Mouse (Mus musculus): ENCODE data around the gene Esyt2. TPM values are rescaled to one million over a fixed set of nuclear protein-coding genes. Genes with fewer than 3 reads are reported as not detected.

The Esyt2 gene
- polyA plus RNA-seq, 1 experiment from 2014 or later, result 37.5 TPM

GRCm38 (mm10) chr12:116283511-116283910 is 2.5 kb downstream of the Esyt2 start:
- Histone ChIP-seq H3K36me3 (ENCODE audit: control insufficient read depth, insufficient read depth, low read length) (no peaks in the 10 kb centered on the region), H3K4me1 (replicated peaks; ENCODE audit: control insufficient read depth, insufficient read depth, low read length) (peaks cover 6% of the 10 kb centered on the region; the same call in 1 of the 2 replicates), H3K4me2 (ENCODE audit: low read length) (no peak overlapping the region), H3K27me3 (replicated peaks; ENCODE audit: control insufficient read depth, insufficient read depth, low read length) (no peaks in the 10 kb centered on the region), H3K9ac (ENCODE audit: low read length) (no peak overlapping the region), H3K4me3 (ENCODE audit: low read depth, low read length) (no peak overlapping the region), H3K27ac (ENCODE audit: low read depth) (no peak overlapping the region), H3K9me3 (ENCODE audit: control insufficient read depth, low read length) (no peaks in the 10 kb centered on the region)
- ATAC-seq (replicated peaks; ENCODE audit: low FRiP score, low TSS enrichment, low read depth) (no peak), DNase-seq (ENCODE audit: low spot score) (no peak)
- WGBS, result 84% methylated on average over 2 of the region's 2 CpGs

- no peak for DNase-seq (ENCODE audit: low spot score)
- Histone ChIP-seq H3K4me3 (ENCODE audit: low read depth, low read length) (no peak overlapping the region), H3K27me3 (replicated peaks; ENCODE audit: control insufficient read depth, insufficient read depth, low read length) (no peaks in the 10 kb centered on the region), H3K4me2 (ENCODE audit: low read length) (no peak overlapping the region), H3K4me1 (replicated peaks; ENCODE audit: control insufficient read depth, insufficient read depth, low read length) (no peaks in the 10 kb centered on the region), H3K27ac (ENCODE audit: low read depth) (no peak overlapping the region), H3K9ac (ENCODE audit: low read length) (no peak overlapping the region), H3K9me3 (ENCODE audit: control insufficient read depth, low read length) (no peaks in the 10 kb centered on the region), H3K36me3 (ENCODE audit: control insufficient read depth, insufficient read depth, low read length) (no peaks in the 10 kb centered on the region)
- 70% methylated on average over 2 of the region's 2 CpGs for WGBS
- no peak for ATAC-seq (replicated peaks; ENCODE audit: low FRiP score, low TSS enrichment, low read depth)
These were observed 12.2 kb downstream of the Esyt2 start for GRCm38 (mm10) chr12:116293185-116293584.

- Histone ChIP-seq H3K9me3 (ENCODE audit: control insufficient read depth, low read length) (no peaks in the 10 kb centered on the region), H3K36me3 (ENCODE audit: control insufficient read depth, insufficient read depth, low read length) (no peaks in the 10 kb centered on the region), H3K4me2 (ENCODE audit: low read length) (no peak overlapping the region), H3K27ac (ENCODE audit: low read depth) (no peak overlapping the region), H3K4me1 (replicated peaks; ENCODE audit: control insufficient read depth, insufficient read depth, low read length) (no peaks in the 10 kb centered on the region), H3K9ac (ENCODE audit: low read length) (no peak overlapping the region), H3K27me3 (replicated peaks; ENCODE audit: control insufficient read depth, insufficient read depth, low read length) (no peaks in the 10 kb centered on the region), H3K4me3 (ENCODE audit: low read depth, low read length) (no peak overlapping the region)
- WGBS, result 66% methylated on average over 4 of the region's 4 CpGs
- DNase-seq (ENCODE audit: low spot score) (no peak), ATAC-seq (replicated peaks; ENCODE audit: low FRiP score, low TSS enrichment, low read depth) (no peak)
These were observed 12.8 kb downstream of the Esyt2 start for GRCm38 (mm10) chr12:116293599-116294292.

- H3K4me3 ChIP-seq (ENCODE audit: low read depth, low read length), result no peak overlapping the region
- ATAC-seq (replicated peaks; ENCODE audit: low FRiP score, low TSS enrichment, low read depth) (no peak; the same call in 1 of the 2 replicates), DNase-seq (ENCODE audit: low spot score) (no peak)
- no peak overlapping the region for H3K4me2 ChIP-seq (ENCODE audit: low read length)
- no peaks in the 10 kb centered on the region for H3K27me3 ChIP-seq (replicated peaks; ENCODE audit: control insufficient read depth, insufficient read depth, low read length)
- no peaks in the 10 kb centered on the region for H3K4me1 ChIP-seq (replicated peaks; ENCODE audit: control insufficient read depth, insufficient read depth, low read length)
- no peak overlapping the region for H3K27ac ChIP-seq (ENCODE audit: low read depth)
- no peak overlapping the region for H3K9ac ChIP-seq (ENCODE audit: low read length)
- WGBS, result 85% methylated on average over 2 of the region's 2 CpGs
- H3K9me3 ChIP-seq (ENCODE audit: control insufficient read depth, low read length), result no peaks in the 10 kb centered on the region
- H3K36me3 ChIP-seq (ENCODE audit: control insufficient read depth, insufficient read depth, low read length), result no peaks in the 10 kb centered on the region
These were observed 18.9 kb downstream of the Esyt2 start for GRCm38 (mm10) chr12:116299906-116300305.

- Histone ChIP-seq H3K4me1 (replicated peaks; ENCODE audit: control insufficient read depth, insufficient read depth, low read length) (no peaks in the 10 kb centered on the region), H3K4me3 (ENCODE audit: low read depth, low read length) (no peak overlapping the region), H3K27ac (ENCODE audit: low read depth) (no peak overlapping the region), H3K4me2 (ENCODE audit: low read length) (no peak overlapping the region), H3K36me3 (ENCODE audit: control insufficient read depth, insufficient read depth, low read length) (no peaks in the 10 kb centered on the region), H3K9ac (ENCODE audit: low read length) (no peak overlapping the region), H3K27me3 (replicated peaks; ENCODE audit: control insufficient read depth, insufficient read depth, low read length) (no peaks in the 10 kb centered on the region), H3K9me3 (ENCODE audit: control insufficient read depth, low read length) (no peaks in the 10 kb centered on the region)
- DNase-seq (ENCODE audit: low spot score) (no peak), ATAC-seq (replicated peaks; ENCODE audit: low FRiP score, low TSS enrichment, low read depth) (no peak)
These were observed 21.2 kb downstream of the Esyt2 start for GRCm38 (mm10) chr12:116302181-116302580.

GRCm38 (mm10) chr12:116306042-116306441 is 25.0 kb downstream of the Esyt2 start:
- WGBS, result 43% methylated on average over 1 of the region's 1 CpGs
- H3K9me3 ChIP-seq (ENCODE audit: control insufficient read depth, low read length), result no peaks in the 10 kb centered on the region

GRCm38 (mm10) chr12:116307870-116308269 is 26.9 kb downstream of the Esyt2 start:
- no peaks in the 10 kb centered on the region for H3K9me3 ChIP-seq (ENCODE audit: control insufficient read depth, low read length)
- H3K27ac ChIP-seq (ENCODE audit: low read depth), result no peak overlapping the region
- no peak overlapping the region for H3K9ac ChIP-seq (ENCODE audit: low read length)
- no peaks in the 10 kb centered on the region for H3K36me3 ChIP-seq (ENCODE audit: control insufficient read depth, insufficient read depth, low read length)
- no peak overlapping the region for H3K4me2 ChIP-seq (ENCODE audit: low read length)
- 84% methylated on average over 3 of the region's 3 CpGs for WGBS
- no peaks in the 10 kb centered on the region for H3K27me3 ChIP-seq (replicated peaks; ENCODE audit: control insufficient read depth, insufficient read depth, low read length)
- H3K4me3 ChIP-seq (ENCODE audit: low read depth, low read length), result no peak overlapping the region
- no peaks in the 10 kb centered on the region for H3K4me1 ChIP-seq (replicated peaks; ENCODE audit: control insufficient read depth, insufficient read depth, low read length)
- ATAC-seq (replicated peaks; ENCODE audit: low FRiP score, low TSS enrichment, low read depth) (no peak), DNase-seq (ENCODE audit: low spot score) (no peak)

More at GRCm38 (mm10) chr12:116306042-116306441, 25.0 kb downstream of the Esyt2 start:
- Histone ChIP-seq H3K4me3 (ENCODE audit: low read depth, low read length) (no peak overlapping the region), H3K4me2 (ENCODE audit: low read length) (no peak overlapping the region), H3K9ac (ENCODE audit: low read length) (no peak overlapping the region), H3K27ac (ENCODE audit: low read depth) (no peak overlapping the region), H3K36me3 (ENCODE audit: control insufficient read depth, insufficient read depth, low read length) (no peaks in the 10 kb centered on the region), H3K27me3 (replicated peaks; ENCODE audit: control insufficient read depth, insufficient read depth, low read length) (no peaks in the 10 kb centered on the region), H3K4me1 (replicated peaks; ENCODE audit: control insufficient read depth, insufficient read depth, low read length) (no peaks in the 10 kb centered on the region)
- no peak for DNase-seq (ENCODE audit: low spot score)
- ATAC-seq (replicated peaks; ENCODE audit: low FRiP score, low TSS enrichment, low read depth), result no peak

GRCm38 (mm10) chr12:116308612-116309011 is 27.6 kb downstream of the Esyt2 start:
- DNase-seq (ENCODE audit: low spot score), result no peak
- Histone ChIP-seq H3K9ac (ENCODE audit: low read length) (no peak overlapping the region), H3K36me3 (ENCODE audit: control insufficient read depth, insufficient read depth, low read length) (no peaks in the 10 kb centered on the region), H3K4me3 (ENCODE audit: low read depth, low read length) (no peak overlapping the region), H3K27ac (ENCODE audit: low read depth) (no peak overlapping the region), H3K4me2 (ENCODE audit: low read length) (no peak overlapping the region), H3K4me1 (replicated peaks; ENCODE audit: control insufficient read depth, insufficient read depth, low read length) (no peaks in the 10 kb centered on the region), H3K27me3 (replicated peaks; ENCODE audit: control insufficient read depth, insufficient read depth, low read length) (no peaks in the 10 kb centered on the region), H3K9me3 (ENCODE audit: control insufficient read depth, low read length) (no peaks in the 10 kb centered on the region)
- ATAC-seq (replicated peaks; ENCODE audit: low FRiP score, low TSS enrichment, low read depth), result no peak
- WGBS, result 62% methylated on average over 2 of the region's 2 CpGs

- H3K36me3 ChIP-seq (ENCODE audit: control insufficient read depth, insufficient read depth, low read length), result no peaks in the 10 kb centered on the region
- 86% methylated on average over 1 of the region's 1 CpGs for WGBS
- ATAC-seq (replicated peaks; ENCODE audit: low FRiP score, low TSS enrichment, low read depth), result no peak
- H3K9me3 ChIP-seq (ENCODE audit: control insufficient read depth, low read length), result no peaks in the 10 kb centered on the region
- H3K4me2 ChIP-seq (ENCODE audit: low read length), result no peak overlapping the region
- H3K9ac ChIP-seq (ENCODE audit: low read length), result no peak overlapping the region
- no peak overlapping the region for H3K4me3 ChIP-seq (ENCODE audit: low read depth, low read length)
- H3K27ac ChIP-seq (ENCODE audit: low read depth), result no peak overlapping the region
- no peaks in the 10 kb centered on the region for H3K4me1 ChIP-seq (replicated peaks; ENCODE audit: control insufficient read depth, insufficient read depth, low read length)
- DNase-seq (ENCODE audit: low spot score), result no peak
- no peaks in the 10 kb centered on the region for H3K27me3 ChIP-seq (replicated peaks; ENCODE audit: control insufficient read depth, insufficient read depth, low read length)
These were observed 32.8 kb downstream of the Esyt2 start for GRCm38 (mm10) chr12:116313816-116314215.

All from intestine, embryonic 14.5 days (tissue).